ENCODE assay signal across 8 mouse cellular contexts in the genomic region with DNA sequence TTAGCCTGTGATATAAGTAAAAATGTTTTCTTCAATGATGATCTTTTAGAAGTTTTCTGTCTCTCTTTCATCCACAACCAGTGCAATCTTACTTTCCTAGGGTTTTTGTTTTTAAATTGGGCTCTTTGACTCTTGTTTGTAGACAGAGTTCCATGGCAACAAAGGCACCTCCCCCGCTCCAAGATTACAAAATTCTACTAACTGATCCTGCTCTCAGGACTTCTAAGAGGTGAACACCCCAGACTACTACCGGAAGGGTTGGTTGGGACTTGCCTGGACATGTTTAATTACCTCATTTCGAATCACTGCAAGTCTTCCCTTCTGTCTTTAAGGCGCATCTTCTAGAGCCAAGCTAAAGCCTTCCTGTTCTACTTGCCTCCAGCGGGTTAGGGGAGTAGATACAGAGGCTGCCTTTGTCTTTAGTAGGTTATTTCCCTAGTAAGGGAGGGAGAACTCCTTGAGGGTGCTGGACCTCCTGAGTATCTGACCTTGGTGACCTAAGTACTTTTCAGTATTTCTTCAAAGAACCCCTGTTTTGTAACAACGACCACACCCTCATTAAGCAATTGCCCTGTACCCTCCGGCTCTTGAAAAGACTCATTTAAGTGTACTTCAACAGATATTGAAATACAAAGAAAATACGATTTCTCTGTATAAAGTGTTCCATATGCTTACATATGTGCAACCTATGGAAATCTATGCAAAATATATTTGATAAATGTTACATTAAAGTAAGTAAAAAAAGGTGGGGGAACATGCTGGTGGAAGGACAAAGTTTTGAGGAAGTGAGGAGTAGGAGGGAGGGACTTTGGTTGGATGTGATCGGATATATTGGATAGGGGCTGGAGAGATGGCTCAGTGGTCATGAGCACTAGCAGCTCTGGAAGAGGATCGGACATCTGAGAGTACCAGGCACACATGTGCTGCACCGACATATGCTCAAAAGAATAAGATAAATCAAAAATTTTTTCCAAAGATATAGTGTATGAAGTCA. TPM values are rescaled to one million over a fixed set of nuclear protein-coding genes. Genes with fewer than 3 reads are reported as not detected.
DNase-seq lines count a peak whose midpoint lies in the region; ATAC-seq lines count a peak whose summit lies in the region.

No protein-coding gene starts in this region.

- ATAC-seq in CD4-positive, CD25-positive, alpha-beta regulatory T cell, adult 4 months = no peak
- ATAC-seq in forebrain, embryonic 15.5 days (replicated peaks) = no peak
- ATAC-seq in stomach, embryonic 16.5 days (ENCODE audit: insufficient read depth, low FRiP score) = no peak

- DNase-seq in CD4-positive, CD25-positive, alpha-beta regulatory T cell, adult 2 months (ENCODE audit: low read depth, low spot score) = peak; percentile 35
- DNase-seq in ES-CJ7 (ENCODE audit: low read depth, low spot score) = peak; percentile 98
- peak; percentile 59 to 71 for DNase-seq in lung, adult 18-20 months
- DNase-seq in cerebellum, adult 11-12 months = no peak
- no peak for DNase-seq in retina, embryonic 14.5 days (ENCODE audit: low spot score)

- peak overlapping the region; percentile 82 for H3K4me2 ChIP-seq in forebrain, embryonic 15.5 days (replicated peaks)
- H3K4me2 ChIP-seq in stomach, embryonic 16.5 days (ENCODE audit: low read depth, low read length) = peak overlapping the region; percentile 96

- peak overlapping the region; percentile 81 for H3K9ac ChIP-seq in forebrain, embryonic 15.5 days (replicated peaks)
- H3K9ac ChIP-seq in stomach, embryonic 16.5 days (ENCODE audit: low read length) = peak overlapping the region; percentile 75

- H3K9me3 ChIP-seq in forebrain, embryonic 15.5 days = no peaks in the 10 kb centered on the region
- H3K9me3 ChIP-seq in stomach, embryonic 16.5 days (replicated peaks; ENCODE audit: control insufficient read depth, low read length) = no peaks in the 10 kb centered on the region

- no peaks in the 10 kb centered on the region for H3K27me3 ChIP-seq in forebrain, embryonic 15.5 days
- H3K27me3 ChIP-seq in stomach, embryonic 16.5 days (ENCODE audit: control insufficient read depth, insufficient read depth, low read length) = no peaks in the 10 kb centered on the region

- H3K36me3 ChIP-seq in forebrain, embryonic 15.5 days = no peaks in the 10 kb centered on the region
- H3K36me3 ChIP-seq in stomach, embryonic 16.5 days (ENCODE audit: control insufficient read depth, insufficient read depth, low read length) = no peaks in the 10 kb centered on the region

- peak overlapping the region; percentile 82 for H3K4me3 ChIP-seq in forebrain, embryonic 15.5 days
- H3K4me3 ChIP-seq in stomach, embryonic 16.5 days (replicated peaks; ENCODE audit: low read length) = peak overlapping the region; percentile 86

- peaks cover 39% of the 10 kb centered on the region for H3K4me1 ChIP-seq in forebrain, embryonic 15.5 days
- H3K4me1 ChIP-seq in stomach, embryonic 16.5 days (ENCODE audit: control insufficient read depth, insufficient read depth, low read length) = 0 out of 2 replicates have a peak, but pooled peaks cover 5% of the 10 kb centered on the region

- H3K27ac ChIP-seq in forebrain, embryonic 15.5 days (replicated peaks) = peak overlapping the region; percentile 92; the same call in 1 of the 2 replicates
- H3K27ac ChIP-seq in stomach, embryonic 16.5 days (ENCODE audit: low read length) = peak overlapping the region; percentile 97

- 72% methylated on average over 11 of the region's 11 CpGs for WGBS in forebrain, embryonic 15.5 days
- WGBS in stomach, embryonic 16.5 days = 62% methylated on average over 11 of the region's 11 CpGs

RNA-seq across cellular contexts. Expression of gene Dyrk3, which starts 1.3 kb away (rescaled TPM):
- polyA plus RNA-seq in CD4-positive, CD25-positive, alpha-beta regulatory T cell, adult 4 months (2017; shearing (Covaris generic)) = under 1 TPM in 1 of 2 experiments, not detected in 1; 0.19 TPM
- polyA plus RNA-seq in forebrain, embryonic 15.5 days (2015; fragmentation: Nextera tagmentation; extraction: Ambion mirVana) = 17.9 and 20.8 TPM in 2 replicates
- polyA plus RNA-seq in stomach, embryonic 16.5 days (2015; fragmentation: Nextera tagmentation; extraction: Ambion mirVana) = 2.9 and 3.4 TPM in 2 replicates

RNA-seq across cellular contexts. Expression of gene Eif2d, which starts 13.6 kb away (rescaled TPM):
- 10 to 100 TPM; 52.0 to 75.1 TPM for polyA plus RNA-seq in CD4-positive, CD25-positive, alpha-beta regulatory T cell, adult 4 months (2017; shearing (Covaris generic))
- 58.4 and 61.6 TPM in 2 replicates for polyA plus RNA-seq in forebrain, embryonic 15.5 days (2015; fragmentation: Nextera tagmentation; extraction: Ambion mirVana)
- 62.1 and 64.0 TPM in 2 replicates for polyA plus RNA-seq in stomach, embryonic 16.5 days (2015; fragmentation: Nextera tagmentation; extraction: Ambion mirVana)

RNA-seq across cellular contexts. Expression of gene Mapkapk2, which starts 41.8 kb away (rescaled TPM):
- polyA plus RNA-seq in CD4-positive, CD25-positive, alpha-beta regulatory T cell, adult 4 months (2017; shearing (Covaris generic)) = 10 to 100 TPM in 1 of 2 experiments, 1 to 10 TPM in 1; 5.6 to 10.9 TPM
- 23.8 and 26.9 TPM in 2 replicates for polyA plus RNA-seq in forebrain, embryonic 15.5 days (2015; fragmentation: Nextera tagmentation; extraction: Ambion mirVana)
- polyA plus RNA-seq in stomach, embryonic 16.5 days (2015; fragmentation: Nextera tagmentation; extraction: Ambion mirVana) = 16.6 and 18.0 TPM in 2 replicates

Comparison
In these comparisons a context has a peak if more than half of its experiments do, and no peak if none do; other contexts are left out.
1. DNase-seq: peak in CD4-positive, CD25-positive, alpha-beta regulatory T cell, adult 2 months (single experiment), ES-CJ7 (single experiment) and lung, adult 18-20 months (2 of 2); none in cerebellum, adult 11-12 months (single experiment) and retina, embryonic 14.5 days (single experiment).